ENCODE assay signal across 19 mouse cellular contexts in the genomic region with DNA sequence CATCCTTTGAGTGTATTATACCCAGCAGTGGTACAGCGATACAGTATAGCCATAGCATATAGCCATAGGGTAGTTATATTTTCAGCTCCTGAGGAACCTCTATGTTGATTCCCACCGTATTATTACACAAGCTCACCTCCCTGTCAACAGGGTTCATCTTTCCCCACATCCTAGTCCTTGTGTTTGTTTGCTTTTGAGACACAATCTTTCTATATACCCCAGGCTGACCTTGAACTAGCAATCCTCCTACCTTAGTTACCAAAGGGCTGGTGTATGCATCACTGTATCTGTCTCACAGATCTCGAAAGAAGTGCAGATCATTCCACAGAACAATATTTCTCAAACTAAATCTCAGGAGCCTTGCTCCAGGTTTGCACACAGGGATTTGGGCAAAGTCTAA. TPM values are rescaled to one million over a fixed set of nuclear protein-coding genes. Genes with fewer than 3 reads are reported as not detected.
DNase-seq lines count a peak whose midpoint lies in the region; ATAC-seq lines count a peak whose summit lies in the region.
"Had no signal": no experiment of that assay in that cellular context is flagged by ENCODE, and none has a peak within 500 bp of the region (broad histone marks: within the 10 kb centered on the region; RNA-seq: fewer than 3 reads in every experiment).

No protein-coding gene starts in this region.

- no peaks in the 10 kb centered on the region for H3K9me3 ChIP-seq in midbrain, embryonic 11.5 days (ENCODE audit: control insufficient read depth, low read length)
- no peaks in the 10 kb centered on the region for H3K9me3 ChIP-seq in midbrain, embryonic 13.5 days
- H3K9me3 ChIP-seq: G1E had no signal

- no peaks in the 10 kb centered on the region for H3K36me3 ChIP-seq in midbrain, embryonic 11.5 days (ENCODE audit: control insufficient read depth, insufficient read depth, low read length)
- no peaks in the 10 kb centered on the region; the same call in 1 of the 2 replicates for H3K36me3 ChIP-seq in midbrain, embryonic 13.5 days
- H3K36me3 ChIP-seq: G1E had no signal

- peaks cover 6% of the 10 kb centered on the region; the same call in 1 of the 2 replicates for H3K4me1 ChIP-seq in midbrain, embryonic 11.5 days (ENCODE audit: control insufficient read depth, insufficient read depth, low read length)
- peaks cover 13% of the 10 kb centered on the region for H3K4me1 ChIP-seq in midbrain, embryonic 13.5 days (replicated peaks)

- ATAC-seq in midbrain, embryonic 11.5 days (ENCODE audit: low FRiP score) = no peak
- ATAC-seq in midbrain, embryonic 13.5 days = no peak
- ATAC-seq: activated CD4-positive, CD25-positive, alpha-beta regulatory T cell, adult 4 months; CD4-positive, CD25-positive, alpha-beta regulatory T cell, adult 4 months; Patski had no signal

- no peaks in the 10 kb centered on the region for H3K27me3 ChIP-seq in midbrain, embryonic 11.5 days (ENCODE audit: control insufficient read depth, insufficient read depth, low read length)
- H3K27me3 ChIP-seq in midbrain, embryonic 13.5 days = peaks cover 4% of the 10 kb centered on the region; the same call in 1 of the 2 replicates
- H3K27me3 ChIP-seq: CH12.LX, Patski had no signal

- no peak overlapping the region for H3K4me3 ChIP-seq in midbrain, embryonic 11.5 days (ENCODE audit: low read depth, low read length)
- no peak overlapping the region for H3K4me3 ChIP-seq in midbrain, embryonic 13.5 days (replicated peaks)

- no peak overlapping the region for H3K27ac ChIP-seq in midbrain, embryonic 11.5 days (ENCODE audit: low read depth, low read length)
- no peak overlapping the region for H3K27ac ChIP-seq in midbrain, embryonic 13.5 days

- no peak overlapping the region for H3K9ac ChIP-seq in midbrain, embryonic 11.5 days (ENCODE audit: low read length)
- H3K9ac ChIP-seq in midbrain, embryonic 13.5 days (replicated peaks) = no peak overlapping the region

- peak; percentile 53 for DNase-seq in heart, adult 11 months
- DNase-seq in heart, postnatal 14 days = no peak
- peak; percentile 70 for DNase-seq in midbrain, embryonic 11.5 days (ENCODE audit: low spot score, missing footprints)
- DNase-seq: adrenal gland, adult 2 months; adrenal gland, adult 8-10 months; adrenal gland, postnatal 10 days; adrenal gland, postnatal 14 days; adrenal gland, postnatal 25 days; adrenal gland, postnatal 36 days; B cell, adult 2 months; cerebellum, adult 11 months; cerebellum, adult 11-12 months; cerebellum, adult 18-20 months had no signal

- no peak overlapping the region for H3K4me2 ChIP-seq in midbrain, embryonic 11.5 days
- H3K4me2 ChIP-seq in midbrain, embryonic 13.5 days (replicated peaks) = no peak overlapping the region

- WGBS in midbrain, embryonic 11.5 days = 95% methylated on average over 3 of the region's 3 CpGs
- WGBS in midbrain, embryonic 13.5 days = 95% methylated on average over 3 of the region's 3 CpGs

- intact Hi-C loops in heart, postnatal 14 days (cut with DNase I) = no loop called here

RNA-seq across cellular contexts. Expression of gene Akap7, which starts 13.9 kb away (rescaled TPM):
- 10 to 100 TPM; 47.5 to 60.7 TPM for total RNA-seq in heart, postnatal 14 days (2021)
- polyA plus RNA-seq in midbrain, embryonic 11.5 days (2014; fragmentation: Nextera tagmentation; extraction: Ambion mirVana) = 20.5 and 22.1 TPM in 2 replicates
- 20.9 and 21.3 TPM in 2 replicates for polyA plus RNA-seq in midbrain, embryonic 13.5 days (2015; fragmentation: Nextera tagmentation; extraction: Ambion mirVana)
- polyA plus RNA-seq: G1E had no signal

Comparison
In these comparisons a context has a peak if more than half of its experiments do, and no peak if none do; other contexts are left out.
1. DNase-seq: peak in heart, adult 11 months (single experiment) and midbrain, embryonic 11.5 days (single experiment); none in heart, postnatal 14 days (0 of 2).